Mouse (Mus musculus): ENCODE measurements around the gene Cpeb1.

The Cpeb1 gene

GRCm38 (mm10) chr7:81369724-81370123 is 85.5 kb downstream of the Cpeb1 start:
- DNase-seq = no peak

GRCm38 (mm10) chr7:81367946-81368345 is 87.3 kb downstream of the Cpeb1 start:
- no peak for DNase-seq

GRCm38 (mm10) chr7:81356975-81357374 is 98.3 kb downstream of the Cpeb1 start:
- DNase-seq = no peak

- no peak for DNase-seq
These were observed 98.9 kb downstream of the Cpeb1 start for GRCm38 (mm10) chr7:81356360-81356759.

- DNase-seq = no peak
These were observed 99.5 kb downstream of the Cpeb1 start for GRCm38 (mm10) chr7:81355746-81356145.

- DNase-seq = peak; percentile 55
These were observed 103.4 kb downstream of the Cpeb1 start for GRCm38 (mm10) chr7:81351826-81352225.

- DNase-seq = no peak
These were observed 107.1 kb downstream of the Cpeb1 start for GRCm38 (mm10) chr7:81348206-81348605.

- no peak for DNase-seq
These were observed 109.7 kb downstream of the Cpeb1 start for GRCm38 (mm10) chr7:81345447-81346170.

GRCm38 (mm10) chr7:81344544-81345446 is 110.5 kb downstream of the Cpeb1 start, which contains the start of gene Rps17:
TSS of gene Rps17 (minus strand) at chr7:81345254.
- DNase-seq = peak; percentile 99

GRCm38 (mm10) chr7:81343831-81344230 is 111.4 kb downstream of the Cpeb1 start:
- DNase-seq = no peak

GRCm38 (mm10) chr7:81343316-81343715 is 111.9 kb downstream of the Cpeb1 start:
- no peak for DNase-seq

GRCm38 (mm10) chr7:81342356-81343094 is 112.7 kb downstream of the Cpeb1 start:
- DNase-seq = no peak

- DNase-seq = no peak
These were observed 113.7 kb downstream of the Cpeb1 start for GRCm38 (mm10) chr7:81341563-81341962.

GRCm38 (mm10) chr7:81339783-81340182 is 115.5 kb downstream of the Cpeb1 start:
- DNase-seq = peak; percentile 85

GRCm38 (mm10) chr7:81338522-81338873 is 116.8 kb downstream of the Cpeb1 start:
- DNase-seq = no peak

- no peak for DNase-seq
These were observed 117.3 kb downstream of the Cpeb1 start for GRCm38 (mm10) chr7:81337785-81338521.

GRCm38 (mm10) chr7:81336432-81336786 is 118.9 kb downstream of the Cpeb1 start:
- peak; percentile 81 for DNase-seq

GRCm38 (mm10) chr7:81335705-81336431 is 119.4 kb downstream of the Cpeb1 start:
- DNase-seq = no peak

- no peak for DNase-seq
These were observed 123.4 kb downstream of the Cpeb1 start for GRCm38 (mm10) chr7:81331851-81332250.

- DNase-seq = no peak
These were observed 124.5 kb downstream of the Cpeb1 start for GRCm38 (mm10) chr7:81330767-81331166.

- DNase-seq = no peak
These were observed 127.6 kb downstream of the Cpeb1 start for GRCm38 (mm10) chr7:81327661-81328060.

- no peak for DNase-seq
These were observed 128.4 kb downstream of the Cpeb1 start for GRCm38 (mm10) chr7:81326859-81327258.
